Mouse (Mus musculus): ENCODE measurements around the gene Pepd. TPM values are rescaled to one million over a fixed set of nuclear protein-coding genes. Genes with fewer than 3 reads are reported as not detected.

Gene Pepd
- polyA plus RNA-seq, 1 experiment: 82.1 TPM

- Histone ChIP-seq H3K79me2 (ENCODE audit: control insufficient read depth, insufficient read depth) (no peaks in the 10 kb centered on the region), H3ac (ENCODE audit: control insufficient read depth, insufficient read length) (no peak overlapping the region), H3K4me2 (ENCODE audit: low read depth) (no peak overlapping the region), H3K4me3 (no peak overlapping the region), H3K27me3 (ENCODE audit: control insufficient read depth, insufficient read depth, insufficient read length) (no peaks in the 10 kb centered on the region), H3K36me3 (ENCODE audit: control insufficient read depth, insufficient read depth) (no peaks in the 10 kb centered on the region)
- TF ChIP-seq CEBPB (IDR thresholded peaks at IDR 0.05; ENCODE audit: insufficient read depth, poor library complexity, severe bottlenecking) (no peak), USF1 (IDR thresholded peaks at IDR 0.05; ENCODE audit: low read depth) (no peak), MAX (IDR thresholded peaks at IDR 0.05; ENCODE audit: low read depth) (no peak), SRF (IDR thresholded peaks at IDR 0.05; ENCODE audit: control insufficient read depth, insufficient read length, low read depth) (no peak), E2F4 (IDR thresholded peaks at IDR 0.05; ENCODE audit: insufficient read depth) (no peak), REST (IDR thresholded peaks at IDR 0.05; ENCODE audit: insufficient read depth, insufficient read length) (no peak), POLR2A (IDR thresholded peaks at IDR 0.05; ENCODE audit: insufficient read length, low read depth) (no peak), TCF3 (IDR thresholded peaks at IDR 0.05; ENCODE audit: insufficient read length, low read depth) (no peak), TCF12 (IDR thresholded peaks at IDR 0.05; ENCODE audit: insufficient read depth, poor library complexity, severe bottlenecking) (no peak), POLR2AphosphoS2 (IDR thresholded peaks at IDR 0.05; ENCODE audit: insufficient read length, low read depth) (no peak), MYOG (IDR thresholded peaks at IDR 0.05; ENCODE audit: control insufficient read depth in 1 of 3, insufficient read depth in 1 of 3, insufficient read length in 2 of 3, low read depth in 2 of 3) (no peak), MYOD1 (IDR thresholded peaks at IDR 0.05; ENCODE audit: control insufficient read depth in 1 of 3, insufficient read length in 2 of 3, low read depth in 2 of 3) (no peak)
Measured at GRCm38 (mm10) chr7:34939952-34940312, 27.8 kb downstream of the Pepd start.

- Histone ChIP-seq H3K79me2 (ENCODE audit: control insufficient read depth, insufficient read depth) (no peaks in the 10 kb centered on the region), H3ac (ENCODE audit: control insufficient read depth, insufficient read length) (no peak overlapping the region), H3K4me3 (no peak overlapping the region), H3K4me2 (ENCODE audit: low read depth) (no peak overlapping the region), H3K27me3 (ENCODE audit: control insufficient read depth, insufficient read depth, insufficient read length) (no peaks in the 10 kb centered on the region), H3K36me3 (ENCODE audit: control insufficient read depth, insufficient read depth) (no peaks in the 10 kb centered on the region)
- no peak for TF ChIP-seq TCF12 (IDR thresholded peaks at IDR 0.05; ENCODE audit: insufficient read depth, poor library complexity, severe bottlenecking)
- TF ChIP-seq MYOD1 (IDR thresholded peaks at IDR 0.05; ENCODE audit: control insufficient read depth in 1 of 3, insufficient read length in 2 of 3, low read depth in 2 of 3): no peak
Measured at GRCm38 (mm10) chr7:34943581-34944123, 31.5 kb downstream of the Pepd start.

GRCm38 (mm10) chr7:34946269-34946925 is 34.2 kb downstream of the Pepd start:
- no peak overlapping the region for H3ac ChIP-seq (ENCODE audit: control insufficient read depth, insufficient read length)
- H3K36me3 ChIP-seq (ENCODE audit: control insufficient read depth, insufficient read depth): peaks cover 3% of the 10 kb centered on the region
- no peak overlapping the region for H3K4me3 ChIP-seq
- no peaks in the 10 kb centered on the region for H3K79me2 ChIP-seq (ENCODE audit: control insufficient read depth, insufficient read depth)
- H3K4me2 ChIP-seq (ENCODE audit: low read depth): no peak overlapping the region
- no peaks in the 10 kb centered on the region for H3K27me3 ChIP-seq (ENCODE audit: control insufficient read depth, insufficient read depth, insufficient read length)
- TF ChIP-seq POLR2A (IDR thresholded peaks at IDR 0.05; ENCODE audit: insufficient read length, low read depth) (no peak), MAX (IDR thresholded peaks at IDR 0.05; ENCODE audit: low read depth) (no peak), TCF3 (IDR thresholded peaks at IDR 0.05; ENCODE audit: insufficient read length, low read depth) (no peak), REST (IDR thresholded peaks at IDR 0.05; ENCODE audit: insufficient read depth, insufficient read length) (no peak), CEBPB (IDR thresholded peaks at IDR 0.05; ENCODE audit: insufficient read depth, poor library complexity, severe bottlenecking) (no peak), TCF12 (IDR thresholded peaks at IDR 0.05; ENCODE audit: insufficient read depth, poor library complexity, severe bottlenecking) (no peak), MYOD1 (IDR thresholded peaks at IDR 0.05; ENCODE audit: control insufficient read depth in 1 of 3, insufficient read length in 2 of 3, low read depth in 2 of 3) (no peak), MYOG (IDR thresholded peaks at IDR 0.05; ENCODE audit: control insufficient read depth in 1 of 3, insufficient read depth in 1 of 3, insufficient read length in 2 of 3, low read depth in 2 of 3) (no peak), SRF (IDR thresholded peaks at IDR 0.05; ENCODE audit: control insufficient read depth, insufficient read length, low read depth) (no peak), POLR2AphosphoS2 (IDR thresholded peaks at IDR 0.05; ENCODE audit: insufficient read length, low read depth) (no peak), USF1 (IDR thresholded peaks at IDR 0.05; ENCODE audit: low read depth) (no peak)

GRCm38 (mm10) chr7:34954548-34954947 is 42.4 kb downstream of the Pepd start:
- Histone ChIP-seq H3K4me3 (no peak overlapping the region), H3K79me2 (ENCODE audit: control insufficient read depth, insufficient read depth) (no peaks in the 10 kb centered on the region), H3ac (ENCODE audit: control insufficient read depth, insufficient read length) (no peak overlapping the region), H3K27me3 (ENCODE audit: control insufficient read depth, insufficient read depth, insufficient read length) (no peaks in the 10 kb centered on the region), H3K36me3 (ENCODE audit: control insufficient read depth, insufficient read depth) (no peaks in the 10 kb centered on the region), H3K4me2 (ENCODE audit: low read depth) (no peak overlapping the region)
- TF ChIP-seq TCF3 (IDR thresholded peaks at IDR 0.05; ENCODE audit: insufficient read length, low read depth) (no peak), POLR2A (IDR thresholded peaks at IDR 0.05; ENCODE audit: insufficient read length, low read depth) (no peak), SRF (IDR thresholded peaks at IDR 0.05; ENCODE audit: control insufficient read depth, insufficient read length, low read depth) (no peak), POLR2AphosphoS2 (IDR thresholded peaks at IDR 0.05; ENCODE audit: insufficient read length, low read depth) (no peak), MAX (IDR thresholded peaks at IDR 0.05; ENCODE audit: low read depth) (no peak), E2F4 (IDR thresholded peaks at IDR 0.05; ENCODE audit: insufficient read depth) (no peak), TCF12 (IDR thresholded peaks at IDR 0.05; ENCODE audit: insufficient read depth, poor library complexity, severe bottlenecking) (no peak), CEBPB (IDR thresholded peaks at IDR 0.05; ENCODE audit: insufficient read depth, poor library complexity, severe bottlenecking) (no peak), USF1 (IDR thresholded peaks at IDR 0.05; ENCODE audit: low read depth) (no peak), MYOD1 (IDR thresholded peaks at IDR 0.05; ENCODE audit: control insufficient read depth in 1 of 3, insufficient read length in 2 of 3, low read depth in 2 of 3) (no peak)

GRCm38 (mm10) chr7:34955295-34955694 is 43.1 kb downstream of the Pepd start:
- H3K4me3 ChIP-seq: no peak overlapping the region
- no peaks in the 10 kb centered on the region for H3K36me3 ChIP-seq (ENCODE audit: control insufficient read depth, insufficient read depth)
- no peaks in the 10 kb centered on the region for H3K79me2 ChIP-seq (ENCODE audit: control insufficient read depth, insufficient read depth)
- TF ChIP-seq MYOD1 (IDR thresholded peaks at IDR 0.05; ENCODE audit: control insufficient read depth in 1 of 3, insufficient read length in 2 of 3, low read depth in 2 of 3) (peak; percentile 32 to 92 (median 86)), POLR2A (IDR thresholded peaks at IDR 0.05; ENCODE audit: insufficient read length, low read depth) (no peak), USF1 (IDR thresholded peaks at IDR 0.05; ENCODE audit: low read depth) (no peak), MAX (IDR thresholded peaks at IDR 0.05; ENCODE audit: low read depth) (no peak), TCF3 (IDR thresholded peaks at IDR 0.05; ENCODE audit: insufficient read length, low read depth) (no peak), MYOG (IDR thresholded peaks at IDR 0.05; ENCODE audit: control insufficient read depth in 1 of 3, insufficient read depth in 1 of 3, insufficient read length in 2 of 3, low read depth in 2 of 3) (peak in 1 of 3 experiments; percentile 56), POLR2AphosphoS2 (IDR thresholded peaks at IDR 0.05; ENCODE audit: insufficient read length, low read depth) (no peak), TCF12 (IDR thresholded peaks at IDR 0.05; ENCODE audit: insufficient read depth, poor library complexity, severe bottlenecking) (no peak), E2F4 (IDR thresholded peaks at IDR 0.05; ENCODE audit: insufficient read depth) (no peak), CEBPB (IDR thresholded peaks at IDR 0.05; ENCODE audit: insufficient read depth, poor library complexity, severe bottlenecking) (no peak), REST (IDR thresholded peaks at IDR 0.05; ENCODE audit: insufficient read depth, insufficient read length) (no peak)
- no peak overlapping the region for H3K4me2 ChIP-seq (ENCODE audit: low read depth)
- H3K27me3 ChIP-seq (ENCODE audit: control insufficient read depth, insufficient read depth, insufficient read length): no peaks in the 10 kb centered on the region
- no peak overlapping the region for H3ac ChIP-seq (ENCODE audit: control insufficient read depth, insufficient read length)

Measured in myocyte (in vitro differentiated cells).